Mouse (Mus musculus) embryonic fibroblast, embryonic 13.5 days (primary cell): ENCODE results near the gene Ciao2a.

Experiments
- CTCF ChIP-seq: IDR thresholded peaks from 2 replicates; pipeline ENCODE4 v1.5.1; 2011; ENCODE audit warnings: mild to moderate bottlenecking, control low read depth, low read length, moderate library complexity, borderline replicate concordance; ENCODE audit not compliant: insufficient read depth
- POLR2A ChIP-seq: IDR thresholded peaks from 2 replicates; pipeline ENCODE4 v1.6.1; 2011; ENCODE audit warnings: low read depth, mild to moderate bottlenecking, control low read depth, low read length, moderate library complexity

- TF ChIP-seq CTCF (no peak), POLR2A (0 out of 2 replicates have a peak, but pooled peaks have one; percentile 24)
These were observed 612 bp upstream of the Ciao2a start for GRCm38 (mm10) chr9:66125543-66126455.
